Mouse (Mus musculus) spleen, postnatal 10 days (tissue): ENCODE measurements around the gene Crocc.

Experiments used
- DNase-seq, 2 experiments: peaks; one replicate each; pipeline ENCODE4 v3.0.0; 2021 to 2022; ENCODE audit warnings: low spot score in 2 of 2

The Crocc gene

GRCm38 (mm10) chr4:141020811-141021613 is 39.3 kb downstream of the Crocc start:
- no peak for DNase-seq

- no peak for DNase-seq
These were observed 40.1 kb downstream of the Crocc start for GRCm38 (mm10) chr4:141020220-141020619.

GRCm38 (mm10) chr4:141017657-141018436 is 42.5 kb downstream of the Crocc start:
- no peak for DNase-seq

DNA sequence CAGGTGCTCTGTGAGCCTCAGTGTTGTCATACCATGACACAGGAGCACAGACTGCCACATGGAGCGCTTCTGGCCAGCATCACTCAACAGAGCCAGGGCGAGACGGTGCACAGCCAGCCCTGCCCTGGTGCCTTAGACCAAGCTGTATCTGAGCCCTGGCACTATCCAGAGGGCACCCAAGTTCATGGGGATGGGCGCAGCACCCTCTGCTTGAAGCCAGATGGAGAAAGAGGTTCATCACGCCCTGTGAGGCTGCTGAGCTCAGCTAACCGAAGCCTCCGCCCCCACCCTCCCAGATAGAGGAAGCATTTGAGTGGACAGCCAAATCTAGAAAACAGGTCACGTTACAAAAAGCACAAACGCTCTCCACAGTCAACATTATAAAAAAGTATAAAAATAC is 44.0 kb downstream of the Crocc start:
- DNase-seq: no peak

DNA sequence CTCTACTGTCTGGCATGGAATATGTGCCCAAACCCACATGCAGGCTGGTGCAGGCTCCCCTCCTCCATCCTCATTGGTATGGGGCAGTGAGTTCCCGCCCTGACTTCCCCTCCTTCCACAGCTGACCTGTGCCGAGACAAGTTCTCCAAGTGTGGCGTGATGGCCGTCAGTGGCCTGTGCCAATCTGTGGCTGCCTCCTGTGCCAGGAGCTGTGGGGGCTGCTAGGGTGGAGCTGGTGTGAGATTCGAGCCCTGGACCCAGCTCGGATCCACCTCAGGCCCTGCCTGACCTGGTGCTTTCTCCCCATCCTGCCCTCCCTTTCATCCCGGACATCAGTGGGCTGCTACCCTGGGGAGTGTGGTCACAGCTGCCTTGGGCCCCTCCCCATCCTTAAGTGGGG is 45.0 kb downstream of the Crocc start:
- DNase-seq: no peak

- DNase-seq: no peak
These were observed 45.5 kb downstream of the Crocc start for GRCm38 (mm10) chr4:141014856-141015255.

DNA sequence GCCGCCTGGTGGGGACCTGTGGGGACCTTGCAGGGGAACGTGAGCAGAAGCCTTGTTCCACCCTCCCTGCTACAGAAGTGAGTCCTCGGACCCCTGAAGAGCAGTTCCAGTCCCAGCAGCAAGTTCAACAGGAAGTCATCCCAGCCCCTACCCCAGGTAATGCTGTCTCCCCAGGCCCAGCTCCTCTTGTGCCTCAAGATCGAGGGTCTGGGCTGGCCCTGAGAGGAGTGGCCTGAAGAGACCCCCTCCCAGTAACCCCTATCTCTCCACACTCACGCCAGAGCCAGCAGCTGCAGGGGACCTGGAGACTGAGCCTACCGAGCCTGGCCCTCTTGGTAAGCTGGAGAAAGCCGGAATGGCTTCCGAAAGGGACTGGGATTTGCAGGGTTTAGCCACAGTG is 46.2 kb downstream of the Crocc start:
- DNase-seq: no peak

DNA sequence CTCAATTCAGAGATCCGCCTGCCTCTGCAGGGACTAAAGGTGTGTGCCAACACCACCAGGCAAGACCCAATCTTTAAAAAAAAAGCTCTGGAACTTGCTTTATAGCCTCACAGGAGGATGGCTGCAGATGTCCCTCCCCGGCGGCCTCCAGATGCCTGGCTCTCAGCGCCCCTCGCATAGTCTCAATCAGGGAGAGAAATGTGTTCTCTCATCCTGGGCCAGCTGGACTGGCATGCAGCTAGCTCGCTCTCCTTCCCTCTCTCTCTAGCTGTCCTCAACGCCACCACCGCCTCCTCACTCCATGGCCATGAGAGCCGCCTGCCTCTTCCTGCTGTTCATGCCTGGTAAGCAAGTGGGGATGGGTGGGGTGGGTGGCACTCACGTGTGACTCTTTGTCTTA is 47.8 kb downstream of the Crocc start:
- DNase-seq: no peak

GRCm38 (mm10) chr4:141011556-141012328 is 48.6 kb downstream of the Crocc start:
- DNase-seq: no peak

GRCm38 (mm10) chr4:141010941-141011429 is 49.4 kb downstream of the Crocc start:
- no peak for DNase-seq

DNA sequence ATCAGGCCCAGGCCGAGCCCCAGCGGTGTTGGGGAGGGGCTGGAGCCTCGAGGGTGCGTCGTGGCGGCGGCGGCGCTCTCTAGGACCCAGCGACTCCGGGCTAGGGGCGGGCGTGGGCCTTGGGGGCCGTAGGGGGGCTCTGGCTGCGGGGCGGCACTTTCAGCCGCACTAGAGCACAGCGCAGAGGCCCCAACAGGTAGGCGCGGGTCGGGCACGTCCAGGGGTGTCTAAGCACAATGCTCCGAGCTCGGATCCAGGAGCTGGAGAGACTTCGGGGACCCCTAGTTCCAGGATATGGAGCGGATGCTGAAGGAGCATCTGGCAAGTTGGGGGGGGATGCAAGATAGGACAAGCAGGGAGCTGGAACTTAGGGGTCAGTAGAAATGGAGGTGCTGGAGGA is 49.8 kb downstream of the Crocc start:
- no peak for DNase-seq

DNA sequence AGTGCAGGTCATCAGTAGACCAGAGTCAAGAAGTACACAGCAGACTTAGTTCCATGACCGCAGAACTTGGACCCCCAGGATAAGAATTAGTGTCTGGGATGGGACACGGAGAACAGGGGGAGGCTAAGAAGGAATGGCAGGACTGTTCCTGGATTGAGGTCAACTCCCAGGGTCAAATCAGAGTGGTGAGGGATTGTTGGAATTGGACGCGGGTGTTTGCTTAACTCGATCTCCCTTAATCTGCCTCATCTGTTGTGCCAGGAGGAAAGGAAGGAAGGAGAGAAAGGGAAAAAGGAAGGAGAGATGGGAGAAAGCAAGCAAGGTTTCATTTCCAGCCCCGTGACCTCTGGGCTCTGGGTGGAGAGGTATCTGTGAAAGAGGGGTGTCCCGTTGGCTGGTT is 50.2 kb downstream of the Crocc start, which contains the start of gene Mfap2:
Gene Mfap2 (plus strand): TSS at position 301 of the 400 bp plus-strand sequence.
- no peak for DNase-seq

DNA sequence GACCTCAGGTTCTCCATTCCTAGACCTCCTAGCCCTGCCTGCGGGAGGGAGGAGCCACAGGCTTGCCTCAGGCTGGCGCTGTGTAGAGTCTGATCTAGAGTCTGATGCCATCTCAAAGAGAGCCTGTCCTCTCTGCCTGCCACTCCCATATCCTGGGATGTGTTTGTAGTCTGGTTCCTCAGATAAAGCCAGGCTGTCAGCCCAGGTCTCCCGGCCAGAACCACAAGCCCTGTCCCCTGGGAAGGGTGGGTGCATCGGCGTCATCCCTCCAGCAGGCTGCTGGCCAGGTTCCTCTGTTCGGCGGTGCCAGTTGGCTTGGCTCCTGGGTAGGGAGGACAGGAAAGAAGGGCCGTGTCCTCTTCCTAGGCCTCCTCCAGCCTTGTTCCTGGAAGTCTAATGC is 52.3 kb downstream of the Crocc start:
- no peak for DNase-seq

DNA sequence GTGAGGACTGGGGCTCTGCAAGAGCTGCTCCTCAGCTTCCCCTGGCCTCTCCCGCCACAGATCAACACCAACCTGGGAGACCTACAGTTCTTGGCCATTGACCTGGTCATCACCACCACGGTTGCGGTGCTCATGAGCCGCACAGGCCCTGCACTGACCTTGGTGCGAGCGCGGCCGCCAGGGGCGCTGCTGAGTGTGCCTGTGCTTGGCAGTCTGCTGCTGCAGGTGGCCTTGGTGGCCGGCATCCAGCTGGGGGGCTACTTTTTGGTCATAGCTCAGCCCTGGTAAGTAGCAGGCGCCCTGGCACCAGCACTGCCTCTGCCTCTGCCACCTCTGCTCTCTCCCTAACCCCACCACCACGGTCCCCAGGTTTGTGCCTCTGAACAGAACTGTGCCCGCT is 54.4 kb downstream of the Crocc start:
- peak in 1 of 2 experiments; percentile 54 for DNase-seq

GRCm38 (mm10) chr4:140996812-140997211 is 63.5 kb downstream of the Crocc start:
- DNase-seq: no peak

GRCm38 (mm10) chr4:140995811-140996210 is 64.5 kb downstream of the Crocc start:
- no peak for DNase-seq

GRCm38 (mm10) chr4:140993846-140994245 is 66.5 kb downstream of the Crocc start:
- DNase-seq: no peak

DNA sequence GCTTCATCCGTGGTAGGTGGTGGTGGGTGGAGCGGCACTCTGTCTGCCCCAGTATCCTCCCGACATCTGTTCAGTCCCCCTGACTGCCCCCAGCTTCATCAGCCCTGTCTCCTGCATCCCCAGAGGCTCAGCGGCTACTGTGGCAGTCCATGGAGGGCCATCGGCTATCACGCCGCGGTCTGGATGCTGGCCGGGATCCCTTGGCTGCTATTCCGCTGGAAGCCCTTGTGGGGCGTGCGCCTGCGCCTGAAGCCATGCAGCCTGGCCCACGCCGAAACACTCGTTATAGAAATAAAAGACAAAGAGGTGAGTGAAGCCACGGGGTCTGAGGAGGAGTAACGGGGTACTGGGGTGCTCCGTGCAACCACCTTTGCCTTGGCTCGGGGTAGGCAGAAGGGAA is 68.1 kb downstream of the Crocc start:
- no peak for DNase-seq

- DNase-seq: peak; percentile 24 to 59
These were observed 70.9 kb downstream of the Crocc start for GRCm38 (mm10) chr4:140989447-140989846.

DNA sequence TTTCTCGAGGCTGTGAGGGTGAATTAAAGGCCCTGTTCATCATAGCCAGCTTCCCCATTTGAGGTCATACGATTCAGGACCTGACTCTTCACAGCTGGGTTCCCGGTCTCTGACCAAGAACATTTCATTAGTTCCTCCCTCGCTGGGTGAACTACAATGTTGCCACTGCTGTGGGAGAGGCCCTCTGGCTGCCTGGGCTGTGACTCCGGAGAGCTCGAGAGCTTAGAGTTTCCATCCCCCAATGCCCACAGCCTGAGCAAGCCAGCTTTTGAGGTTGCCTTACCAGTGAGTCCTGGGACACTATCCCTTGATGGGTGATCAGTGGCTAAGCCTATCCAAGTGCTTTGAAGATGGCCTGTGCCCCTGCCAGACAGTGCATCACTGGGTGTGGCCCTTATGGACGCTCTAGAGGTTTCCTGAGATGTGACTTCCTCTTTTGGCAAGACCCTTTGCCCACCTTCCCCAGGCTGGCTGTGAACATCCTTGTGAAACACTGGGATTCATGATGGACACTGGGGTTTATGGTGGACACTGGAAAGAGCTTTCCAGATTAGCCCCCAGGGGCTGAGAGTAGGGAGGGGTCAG is 71.6 kb downstream of the Crocc start:
- DNase-seq: peak in 1 of 2 experiments; percentile 46

DNA sequence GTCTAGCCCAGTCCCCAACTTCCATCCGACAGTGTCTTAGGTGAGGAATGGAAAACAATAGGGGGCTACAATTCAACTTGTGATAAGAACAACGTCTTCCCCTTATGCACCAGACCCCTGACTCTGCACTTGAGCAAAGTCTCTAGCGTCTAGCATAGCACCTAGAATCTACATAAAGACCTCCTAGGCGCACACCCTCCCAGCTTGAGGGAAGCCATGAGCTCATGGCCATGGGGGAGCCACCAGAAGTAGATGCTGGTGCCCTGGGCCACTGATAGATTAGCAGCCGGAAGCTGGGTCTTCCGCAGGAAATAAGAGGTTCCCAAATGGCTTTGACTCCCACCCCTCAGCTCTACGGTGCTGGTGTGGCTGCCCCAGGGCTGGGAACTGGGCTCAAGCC is 72.9 kb downstream of the Crocc start:
- no peak for DNase-seq
